Mouse (Mus musculus): ENCODE measurements around the gene Gm10198. TPM values are rescaled to one million over a fixed set of nuclear protein-coding genes. Genes with fewer than 3 reads are reported as not detected.
A peak's percentile ranks its signal among the peaks of the same experiment; 100 is the strongest.

Gm10198 gene
- not detected in 2 replicates for polyA plus RNA-seq (2015; fragmentation: Nextera tagmentation; extraction: Ambion mirVana)

- H3K4me1 ChIP-seq (ENCODE audit: insufficient read depth), result no peaks in the 10 kb centered on the region
- H3K4me2 ChIP-seq (ENCODE audit: low read depth, low read length), result no peak within 1 kb of the TSS
- H3K9me3 ChIP-seq (ENCODE audit: low read length), result no peaks in the 10 kb centered on the region
- DNase-seq (no peak), ATAC-seq (no peak)
- H3K9ac ChIP-seq (replicated peaks), result no peak within 1 kb of the TSS
- H3K27me3 ChIP-seq (ENCODE audit: insufficient read depth, low read length), result no peaks in the 10 kb centered on the region
- TF ChIP-seq EP300 (IDR thresholded peaks at IDR 0.05; ENCODE audit: low read depth), result no peak
- TF ChIP-seq CTCF (IDR thresholded peaks at IDR 0.05; ENCODE audit: low read depth), result no peak
- no peak within 1 kb of the TSS for H3K4me3 ChIP-seq (ENCODE audit: low read depth, low read length)
- H3K27ac ChIP-seq (ENCODE audit: low read depth), result no peak within 1 kb of the TSS
- H3K36me3 ChIP-seq (replicated peaks; ENCODE audit: insufficient read depth, low read length), result no peaks in the 10 kb centered on the region
Observed at GRCm38 (mm10) chr13:111592485-111592884, at the start of gene Gm10198. Gene Gm10198, plus strand, starts transcription at chr13:111592785.

- ATAC-seq, result no peak
Observed at GRCm38 (mm10) chr13:111545286-111545685, 47.3 kb upstream of the Gm10198 start.

GRCm38 (mm10) chr13:111552769-111553168, 39.8 kb upstream of the Gm10198 start:
- H3K9me3 ChIP-seq (ENCODE audit: low read length), result 0 out of 2 replicates have a peak, but pooled peaks cover 3% of the 10 kb centered on the region
- H3K27me3 ChIP-seq (ENCODE audit: insufficient read depth, low read length), result no peaks in the 10 kb centered on the region
- H3K9ac ChIP-seq (replicated peaks), result no peak overlapping the region
- no peak for DNase-seq
- H3K4me2 ChIP-seq (ENCODE audit: low read depth, low read length), result no peak overlapping the region
- H3K4me1 ChIP-seq (ENCODE audit: insufficient read depth), result peaks cover 27% of the 10 kb centered on the region
- ATAC-seq, result no peak
- no peaks in the 10 kb centered on the region for H3K36me3 ChIP-seq (replicated peaks; ENCODE audit: insufficient read depth, low read length)
- H3K27ac ChIP-seq (ENCODE audit: low read depth), result no peak overlapping the region
- WGBS (ENCODE audit: insufficient replicate concordance), result 44% methylated on average over 7 of the region's 7 CpGs
- H3K4me3 ChIP-seq (ENCODE audit: low read depth, low read length), result no peak overlapping the region
- no peak for TF ChIP-seq CTCF (IDR thresholded peaks at IDR 0.05; ENCODE audit: low read depth)
- TF ChIP-seq EP300 (IDR thresholded peaks at IDR 0.05; ENCODE audit: low read depth), result peak; percentile 79

More at GRCm38 (mm10) chr13:111545286-111545685, 47.3 kb upstream of the Gm10198 start:
- H3K4me1 ChIP-seq (ENCODE audit: insufficient read depth), result peaks cover 13% of the 10 kb centered on the region
- H3K9me3 ChIP-seq (ENCODE audit: low read length), result no peaks in the 10 kb centered on the region
- WGBS (ENCODE audit: insufficient replicate concordance), result 73% methylated on average over 5 of the region's 5 CpGs
- H3K27ac ChIP-seq (ENCODE audit: low read depth), result no peak overlapping the region
- TF ChIP-seq EP300 (IDR thresholded peaks at IDR 0.05; ENCODE audit: low read depth) (no peak), CTCF (IDR thresholded peaks at IDR 0.05; ENCODE audit: low read depth) (no peak)
- H3K9ac ChIP-seq (replicated peaks), result no peak overlapping the region
- DNase-seq, result no peak
- H3K36me3 ChIP-seq (replicated peaks; ENCODE audit: insufficient read depth, low read length), result no peaks in the 10 kb centered on the region
- no peak overlapping the region for H3K4me3 ChIP-seq (ENCODE audit: low read depth, low read length)
- no peaks in the 10 kb centered on the region for H3K27me3 ChIP-seq (ENCODE audit: insufficient read depth, low read length)
- H3K4me2 ChIP-seq (ENCODE audit: low read depth, low read length), result no peak overlapping the region

- H3K36me3 ChIP-seq (replicated peaks; ENCODE audit: insufficient read depth, low read length), result no peaks in the 10 kb centered on the region
- H3K4me3 ChIP-seq (ENCODE audit: low read depth, low read length), result no peak overlapping the region
- no peak for DNase-seq
- 0 out of 2 replicates have a peak, but pooled peaks cover 3% of the 10 kb centered on the region for H3K9me3 ChIP-seq (ENCODE audit: low read length)
- 59% methylated on average over 7 of the region's 7 CpGs for WGBS (ENCODE audit: insufficient replicate concordance)
- H3K27ac ChIP-seq (ENCODE audit: low read depth), result 0 out of 2 replicates have a peak overlapping the region, but pooled peaks have one; percentile 22
- H3K4me2 ChIP-seq (ENCODE audit: low read depth, low read length), result no peak overlapping the region
- no peak for ATAC-seq
- TF ChIP-seq CTCF (IDR thresholded peaks at IDR 0.05; ENCODE audit: low read depth) (no peak), EP300 (IDR thresholded peaks at IDR 0.05; ENCODE audit: low read depth) (no peak)
- no peaks in the 10 kb centered on the region for H3K27me3 ChIP-seq (ENCODE audit: insufficient read depth, low read length)
- peaks cover 23% of the 10 kb centered on the region for H3K4me1 ChIP-seq (ENCODE audit: insufficient read depth)
- no peak overlapping the region for H3K9ac ChIP-seq (replicated peaks)
Observed at GRCm38 (mm10) chr13:111553182-111553581, 39.4 kb upstream of the Gm10198 start.

- ATAC-seq, result no peak
- Histone ChIP-seq H3K4me2 (ENCODE audit: low read depth, low read length) (no peak overlapping the region), H3K9me3 (ENCODE audit: low read length) (0 out of 2 replicates have a peak, but pooled peaks cover 3% of the 10 kb centered on the region), H3K36me3 (replicated peaks; ENCODE audit: insufficient read depth, low read length) (no peaks in the 10 kb centered on the region), H3K9ac (replicated peaks) (no peak overlapping the region), H3K27me3 (ENCODE audit: insufficient read depth, low read length) (no peaks in the 10 kb centered on the region), H3K4me3 (ENCODE audit: low read depth, low read length) (no peak overlapping the region), H3K4me1 (ENCODE audit: insufficient read depth) (peaks cover 21% of the 10 kb centered on the region), H3K27ac (ENCODE audit: low read depth) (0 out of 2 replicates have a peak overlapping the region, but pooled peaks have one; percentile 11)
- TF ChIP-seq CTCF (IDR thresholded peaks at IDR 0.05; ENCODE audit: low read depth) (peak; percentile 22; the same call in 1 of the 2 replicates), EP300 (IDR thresholded peaks at IDR 0.05; ENCODE audit: low read depth) (no peak)
- no peak for DNase-seq
- 70% methylated on average over 8 of the region's 8 CpGs for WGBS (ENCODE audit: insufficient replicate concordance)
Observed at GRCm38 (mm10) chr13:111553941-111554340, 38.6 kb upstream of the Gm10198 start.

GRCm38 (mm10) chr13:111555333-111555732, 37.3 kb upstream of the Gm10198 start:
- Histone ChIP-seq H3K36me3 (replicated peaks; ENCODE audit: insufficient read depth, low read length) (no peaks in the 10 kb centered on the region), H3K9ac (replicated peaks) (peak overlapping the region; percentile 43), H3K9me3 (ENCODE audit: low read length) (0 out of 2 replicates have a peak, but pooled peaks cover 3% of the 10 kb centered on the region), H3K4me3 (ENCODE audit: low read depth, low read length) (no peak overlapping the region), H3K27ac (ENCODE audit: low read depth) (peak overlapping the region; percentile 65), H3K4me1 (ENCODE audit: insufficient read depth) (peaks cover 17% of the 10 kb centered on the region), H3K27me3 (ENCODE audit: insufficient read depth, low read length) (no peaks in the 10 kb centered on the region), H3K4me2 (ENCODE audit: low read depth, low read length) (peak overlapping the region; percentile 63)
- DNase-seq, result peak; percentile 56
- TF ChIP-seq CTCF (IDR thresholded peaks at IDR 0.05; ENCODE audit: low read depth), result no peak
- peak; percentile 70 for TF ChIP-seq EP300 (IDR thresholded peaks at IDR 0.05; ENCODE audit: low read depth)
- peak; percentile 71 for ATAC-seq
- WGBS (ENCODE audit: insufficient replicate concordance), result 11% methylated on average over 8 of the region's 8 CpGs

Data from liver, postnatal 0 days (tissue).